Mouse (Mus musculus) C3H10T1/2 (cell line): ENCODE data around the gene Gm9045. TPM values are rescaled to one million over a fixed set of nuclear protein-coding genes. Genes with fewer than 3 reads are reported as not detected.

Experiments used
- polyA plus RNA-seq, 2 experiments: library from polyadenylated mRNA; unstranded; fragments of >200 nt; fragmentation: generic; extraction: Trizol; gene quantifications; one replicate each; pipeline ENCODE4 v1.2.1; 2012; ENCODE audit warnings: missing spikeins in 2 of 2

The Gm9045 gene
- polyA plus RNA-seq: under 1 TPM in 1 of 2 experiments, not detected in 1; 0.07 TPM

DNA sequence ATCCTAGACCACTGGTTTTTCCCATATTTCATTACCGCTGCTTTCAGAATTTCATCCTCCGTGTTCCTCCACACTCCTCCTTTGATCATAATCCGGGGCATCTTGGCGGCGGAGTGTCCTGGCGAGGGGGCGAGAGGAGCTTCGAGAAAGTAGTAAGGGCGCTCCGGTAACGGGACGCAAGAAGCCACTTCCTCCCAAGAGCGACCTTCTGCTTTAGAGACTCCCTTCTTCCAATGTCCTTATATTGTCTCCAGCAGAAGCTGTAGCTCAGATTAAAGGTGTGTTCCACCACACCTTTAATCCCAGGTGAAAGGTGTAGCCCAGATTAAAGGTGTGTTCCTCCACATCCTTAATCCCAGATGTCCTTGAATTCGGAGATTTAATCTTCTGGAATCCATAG, at the start of gene Gm9045:
Gene Gm9045 (minus strand): TSS at position 101 of the 400 bp plus-strand sequence.

DNA sequence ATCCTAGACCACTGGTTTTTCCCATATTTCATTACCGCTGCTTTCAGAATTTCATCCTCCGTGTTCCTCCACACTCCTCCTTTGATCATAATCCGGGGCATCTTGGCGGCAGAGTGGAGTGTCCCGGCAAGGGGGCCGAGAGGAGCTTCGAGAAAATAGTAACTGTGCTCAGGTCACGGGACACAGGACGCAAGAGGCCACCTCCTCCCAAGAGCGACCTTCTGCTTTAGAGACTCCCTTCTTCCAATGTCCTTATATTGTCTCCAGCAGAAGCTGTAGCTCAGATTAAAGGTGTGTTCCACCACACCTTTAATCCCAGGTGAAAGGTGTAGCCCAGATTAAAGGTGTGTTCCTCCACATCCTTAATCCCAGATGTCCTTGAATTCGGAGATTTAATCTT, 16.4 kb upstream of the Gm9045 start, which contains the start of gene Gm9049:
Gene Gm9049 (minus strand): TSS at position 101 of the 400 bp plus-strand sequence.

DNA sequence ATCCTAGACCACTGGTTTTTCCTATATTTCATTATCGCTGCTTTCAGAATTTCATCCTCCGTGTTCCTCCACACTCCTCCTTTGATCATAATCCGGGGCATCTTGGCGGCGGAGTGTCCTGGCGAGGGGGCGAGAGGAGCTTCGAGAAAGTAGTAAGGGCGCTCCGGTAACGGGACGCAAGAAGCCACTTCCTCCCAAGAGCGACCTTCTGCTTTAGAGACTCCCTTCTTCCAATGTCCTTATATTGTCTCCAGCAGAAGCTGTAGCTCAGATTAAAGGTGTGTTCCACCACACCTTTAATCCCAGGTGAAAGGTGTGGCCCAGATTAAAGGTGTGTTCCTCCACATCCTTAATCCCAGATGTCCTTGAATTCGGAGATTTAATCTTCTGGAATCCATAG, 10.9 kb upstream of the Gm9045 start, which contains the start of gene Gm9048:
Gene Gm9048 (minus strand): TSS at position 101 of the 400 bp plus-strand sequence.

DNA sequence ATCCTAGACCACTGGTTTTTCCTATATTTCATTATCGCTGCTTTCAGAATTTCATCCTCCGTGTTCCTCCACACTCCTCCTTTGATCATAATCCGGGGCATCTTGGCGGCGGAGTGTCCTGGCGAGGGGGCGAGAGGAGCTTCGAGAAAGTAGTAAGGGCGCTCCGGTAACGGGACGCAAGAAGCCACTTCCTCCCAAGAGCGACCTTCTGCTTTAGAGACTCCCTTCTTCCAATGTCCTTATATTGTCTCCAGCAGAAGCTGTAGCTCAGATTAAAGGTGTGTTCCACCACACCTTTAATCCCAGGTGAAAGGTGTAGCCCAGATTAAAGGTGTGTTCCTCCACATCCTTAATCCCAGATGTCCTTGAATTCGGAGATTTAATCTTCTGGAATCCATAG, 5.5 kb upstream of the Gm9045 start, which contains the start of gene Gm9046:
Gene Gm9046 (minus strand): TSS at position 101 of the 400 bp plus-strand sequence.

DNA sequence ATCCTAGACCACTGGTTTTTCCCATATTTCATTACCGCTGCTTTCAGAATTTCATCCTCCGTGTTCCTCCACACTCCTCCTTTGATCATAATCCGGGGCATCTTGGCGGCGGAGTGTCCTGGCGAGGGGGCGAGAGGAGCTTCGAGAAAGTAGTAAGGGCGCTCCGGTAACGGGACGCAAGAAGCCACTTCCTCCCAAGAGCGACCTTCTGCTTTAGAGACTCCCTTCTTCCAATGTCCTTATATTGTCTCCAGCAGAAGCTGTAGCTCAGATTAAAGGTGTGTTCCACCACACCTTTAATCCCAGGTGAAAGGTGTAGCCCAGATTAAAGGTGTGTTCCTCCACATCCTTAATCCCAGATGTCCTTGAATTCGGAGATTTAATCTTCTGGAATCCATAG, 5.3 kb downstream of the Gm9045 start, which contains the start of gene Gm9044:
Gene Gm9044 (minus strand): TSS at position 101 of the 400 bp plus-strand sequence.

DNA sequence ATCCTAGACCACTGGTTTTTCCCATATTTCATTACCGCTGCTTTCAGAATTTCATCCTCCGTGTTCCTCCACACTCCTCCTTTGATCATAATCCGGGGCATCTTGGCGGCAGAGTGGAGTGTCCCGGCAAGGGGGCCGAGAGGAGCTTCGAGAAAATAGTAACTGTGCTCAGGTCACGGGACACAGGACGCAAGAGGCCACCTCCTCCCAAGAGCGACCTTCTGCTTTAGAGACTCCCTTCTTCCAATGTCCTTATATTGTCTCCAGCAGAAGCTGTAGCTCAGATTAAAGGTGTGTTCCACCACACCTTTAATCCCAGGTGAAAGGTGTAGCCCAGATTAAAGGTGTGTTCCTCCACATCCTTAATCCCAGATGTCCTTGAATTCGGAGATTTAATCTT, 10.8 kb downstream of the Gm9045 start, which contains the start of gene Gm9040:
Gene Gm9040 (minus strand): TSS at position 101 of the 400 bp plus-strand sequence.

DNA sequence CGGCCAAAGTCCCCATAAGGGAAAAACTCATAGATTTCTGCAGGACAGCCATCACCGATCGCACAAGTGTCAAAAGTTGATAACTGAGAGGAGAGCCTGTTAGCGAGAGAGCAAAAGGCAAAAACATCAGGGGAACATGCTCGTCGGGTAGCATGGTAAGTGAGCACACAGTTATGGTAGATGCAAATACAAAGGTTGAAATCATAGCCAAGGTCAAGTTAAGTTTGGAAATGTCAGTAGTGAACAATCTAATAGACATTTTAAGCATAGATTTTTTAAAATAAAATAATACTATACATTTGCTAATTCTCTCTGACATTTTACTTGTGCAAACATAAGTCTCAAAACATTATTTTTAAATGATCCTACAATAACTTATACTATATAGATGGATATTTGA, 42.7 kb downstream of the Gm9045 start, which contains the start of gene Iltifb:
Gene Iltifb (minus strand): TSS at position 101 of the 400 bp plus-strand sequence.

Other genes starting within 250 kb of the Gm9045 start
- gene Mdm1, start 196.0 kb downstream of the Gm9045 start, polyA plus RNA-seq: 1 to 10 TPM in 1 of 2 experiments, under 1 TPM in 1; 0.43 to 5.3 TPM
- not detected for gene Il22, start 132.9 kb downstream of the Gm9045 start, polyA plus RNA-seq
- under 1 TPM; 0.01 to 0.04 TPM for gene Gm32717, start 97.1 kb downstream of the Gm9045 start, polyA plus RNA-seq
- gene Gm32802, start 79.1 kb downstream of the Gm9045 start, polyA plus RNA-seq: under 1 TPM; 0.01 to 0.04 TPM
- gene Iltifb, start 42.8 kb downstream of the Gm9045 start, polyA plus RNA-seq: not detected
- not detected for gene Gm9040, start 10.9 kb downstream of the Gm9045 start, polyA plus RNA-seq
- gene Gm9044, start 5.4 kb downstream of the Gm9045 start, polyA plus RNA-seq: not detected
- gene Gm9046, start 5.4 kb upstream of the Gm9045 start, polyA plus RNA-seq: not detected
- gene Gm9048, start 10.8 kb upstream of the Gm9045 start, polyA plus RNA-seq: not detected
- under 1 TPM in 1 of 2 experiments, not detected in 1; 0.07 TPM for gene Gm9049, start 16.3 kb upstream of the Gm9045 start, polyA plus RNA-seq
- not detected for gene Ifng, start 103.2 kb upstream of the Gm9045 start, polyA plus RNA-seq